11 mouse cellular contexts compared by ENCODE assay signal in the genomic region with DNA sequence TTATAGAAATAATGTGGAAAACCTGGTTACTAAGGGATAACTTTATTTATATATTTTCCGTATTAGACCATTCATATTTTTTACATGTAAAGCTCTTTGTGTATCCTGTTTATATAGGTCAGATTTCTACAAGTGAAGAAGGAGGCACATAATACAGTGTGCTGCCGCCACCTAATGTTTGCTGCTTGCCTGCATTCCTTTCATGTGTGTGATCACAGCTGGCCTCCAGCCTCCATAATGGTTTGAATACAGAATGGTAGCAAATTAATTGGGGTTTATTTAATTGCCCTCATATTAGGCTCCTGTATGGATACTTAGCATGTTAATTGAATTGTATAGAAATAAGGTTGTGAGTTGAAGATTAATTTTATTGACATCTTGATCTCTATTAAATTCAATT.
DNase-seq lines count a peak whose midpoint lies in the region; ATAC-seq and TF ChIP-seq lines count a peak whose summit lies in the region.
"Had no signal": no experiment of that assay in that cellular context is flagged by ENCODE, and none has a peak within 500 bp of the region (broad histone marks: within the 10 kb centered on the region; RNA-seq: fewer than 3 reads in every experiment).

No protein-coding gene starts in this region.

- no peak overlapping the region for H3K4me3 ChIP-seq in lung, adult 2 months (replicated peaks; ENCODE audit: extremely low read depth, low read depth, low read length)
- H3K4me3 ChIP-seq: embryonic facial prominence, embryonic 15.5 days; liver, embryonic 15.5 days; stomach, embryonic 15.5 days had no signal

- DNase-seq in CD4-positive, CD25-positive, alpha-beta regulatory T cell, adult 2 months (ENCODE audit: low read depth, low spot score), result peak; percentile 65
- DNase-seq in left cerebral cortex, postnatal 14 days (ENCODE audit: low spot score in 2 of 2), result peak; percentile 31 to 51
- DNase-seq in left cerebral cortex, adult 9 months (ENCODE audit: low spot score in 2 of 2), result no peak
- peak; percentile 69 to 70 for DNase-seq in cerebellum, postnatal 14 days
- DNase-seq in lung, adult 2 months, result no peak
- DNase-seq in ovary, postnatal 14 days (ENCODE audit: low spot score), result no peak
- DNase-seq in gastrocnemius, postnatal 10 days, result no peak

- no peak for ATAC-seq in CD4-positive, CD25-positive, alpha-beta regulatory T cell, adult 4 months

- peaks cover 25% of the 10 kb centered on the region for H3K4me1 ChIP-seq in lung, adult 2 months (ENCODE audit: control insufficient read depth, insufficient read depth, low read length)

- peak; percentile 64 for TF ChIP-seq CTCF in lung, adult 2 months (IDR thresholded peaks at IDR 0.05; ENCODE audit: insufficient read depth, low read length)

- intact Hi-C loops in left cerebral cortex, postnatal 14 days (cut with DNase I), result loop anchor here (5.0 kb wide), 2 partner anchors 323 to 388 kb away; no protein-coding TSS in a partner anchor

- WGBS in lung, adult 2 months, result 25% methylated on average over 2 of the region's 2 CpGs

- TF ChIP-seq POLR2A in lung, adult 2 months (IDR thresholded peaks at IDR 0.05; ENCODE audit: borderline replicate concordance, extremely low read depth, low read depth, low read length), result no peak

Comparison
In these comparisons a context has a peak if more than half of its experiments do, and no peak if none do; other contexts are left out.
1. DNase-seq: peak in CD4-positive, CD25-positive, alpha-beta regulatory T cell, adult 2 months (single experiment), left cerebral cortex, postnatal 14 days (2 of 2) and cerebellum, postnatal 14 days (2 of 2); none in left cerebral cortex, adult 9 months (0 of 2), lung, adult 2 months (single experiment), ovary, postnatal 14 days (single experiment) and gastrocnemius, postnatal 10 days (single experiment).